Mouse (Mus musculus): ENCODE measurements around the gene Il31ra.

The Il31ra gene

DNA sequence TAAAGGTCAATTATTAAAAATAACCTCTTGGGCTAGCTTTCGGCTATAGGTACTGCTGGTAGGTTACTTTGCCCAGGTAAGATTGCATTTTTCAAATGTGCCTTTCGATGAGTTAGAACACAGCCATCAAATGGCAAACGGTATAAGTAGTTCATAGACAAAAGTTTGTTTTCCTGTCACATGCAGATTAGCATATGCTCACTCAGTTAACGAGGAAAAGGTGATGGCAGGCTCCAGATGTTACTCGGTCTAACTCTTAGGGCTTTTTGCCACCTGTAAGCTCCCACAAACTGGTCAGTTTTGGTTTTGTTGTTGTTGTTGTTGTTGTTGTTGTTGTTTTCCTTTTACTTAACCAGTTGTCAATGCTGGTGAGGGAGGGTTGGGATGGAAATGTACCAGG lies 85.7 kb downstream of the Il31ra start:
- no peak for DNase-seq (ENCODE audit: low spot score)

- DNase-seq (ENCODE audit: low spot score), result no peak
Measured at GRCm38 (mm10) chr13:112507691-112508090, 86.5 kb downstream of the Il31ra start.

DNA sequence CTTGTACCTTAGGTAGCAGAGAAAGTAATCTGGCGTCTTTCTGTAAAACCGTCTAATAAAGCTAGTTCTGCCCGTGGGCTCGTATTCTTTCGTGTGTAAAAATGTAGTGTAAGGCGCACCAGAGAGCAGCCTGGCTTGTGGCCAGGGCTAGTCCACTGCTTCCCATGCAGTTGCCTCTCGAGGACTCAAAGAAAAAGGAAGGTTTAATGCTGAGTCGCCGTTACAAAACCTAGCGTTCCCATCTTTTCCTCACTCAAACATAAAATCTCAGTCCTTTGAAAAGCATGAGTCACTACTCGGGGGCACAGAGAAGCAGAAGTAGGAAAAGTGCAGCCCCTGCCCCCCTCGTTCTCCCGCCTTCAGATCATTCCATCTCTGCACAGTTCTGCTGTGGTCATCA lies 87.4 kb downstream of the Il31ra start:
- no peak for DNase-seq (ENCODE audit: low spot score)

GRCm38 (mm10) chr13:112505436-112505835 lies 88.7 kb downstream of the Il31ra start:
- no peak for DNase-seq (ENCODE audit: low spot score)

GRCm38 (mm10) chr13:112503846-112504245 lies 90.3 kb downstream of the Il31ra start:
- no peak for DNase-seq (ENCODE audit: low spot score)

- no peak for DNase-seq (ENCODE audit: low spot score)
Measured at GRCm38 (mm10) chr13:112500466-112500865, 93.7 kb downstream of the Il31ra start.

DNA sequence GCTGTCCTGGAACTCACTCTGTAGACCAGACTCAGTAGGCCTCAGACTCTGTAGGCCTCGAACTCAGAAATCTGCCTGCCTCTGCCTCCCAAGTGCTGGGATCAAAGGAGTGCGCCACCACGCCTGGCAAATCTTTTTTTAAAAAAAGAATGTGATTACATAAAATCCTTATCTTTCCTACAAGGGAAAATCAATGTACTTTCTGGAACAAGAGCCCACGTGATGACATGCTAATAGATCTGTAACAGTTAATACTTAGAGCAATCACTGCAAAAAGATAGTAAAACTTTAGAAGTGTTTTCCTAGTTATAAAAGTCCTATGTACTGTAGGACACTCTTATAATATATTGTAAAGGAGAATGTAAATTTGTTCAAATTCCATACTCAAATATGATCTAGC lies 94.1 kb downstream of the Il31ra start:
- no peak for DNase-seq (ENCODE audit: low spot score)

GRCm38 (mm10) chr13:112494590-112494989 lies 99.6 kb downstream of the Il31ra start:
- no peak for DNase-seq (ENCODE audit: low spot score)

DNA sequence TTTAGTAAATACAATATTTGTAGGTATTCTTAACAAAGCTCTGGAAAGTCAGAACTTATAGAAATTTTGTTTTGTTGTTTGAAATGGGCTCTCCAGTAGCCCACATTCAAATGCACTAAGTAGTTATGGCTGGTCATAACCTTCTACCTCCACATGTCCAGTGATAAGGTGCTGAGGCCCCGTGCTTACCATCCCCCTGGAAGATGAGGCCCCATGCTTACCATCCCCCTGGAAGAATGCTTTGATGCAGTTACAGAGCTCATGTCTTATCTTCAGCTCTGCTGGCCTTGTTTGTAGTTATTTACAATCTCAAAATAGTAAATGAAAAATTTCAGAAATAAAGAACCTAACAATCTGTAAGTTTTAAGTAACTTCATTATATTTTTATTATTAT lies 101.9 kb downstream of the Il31ra start:
- no peak for DNase-seq (ENCODE audit: low spot score)

DNA sequence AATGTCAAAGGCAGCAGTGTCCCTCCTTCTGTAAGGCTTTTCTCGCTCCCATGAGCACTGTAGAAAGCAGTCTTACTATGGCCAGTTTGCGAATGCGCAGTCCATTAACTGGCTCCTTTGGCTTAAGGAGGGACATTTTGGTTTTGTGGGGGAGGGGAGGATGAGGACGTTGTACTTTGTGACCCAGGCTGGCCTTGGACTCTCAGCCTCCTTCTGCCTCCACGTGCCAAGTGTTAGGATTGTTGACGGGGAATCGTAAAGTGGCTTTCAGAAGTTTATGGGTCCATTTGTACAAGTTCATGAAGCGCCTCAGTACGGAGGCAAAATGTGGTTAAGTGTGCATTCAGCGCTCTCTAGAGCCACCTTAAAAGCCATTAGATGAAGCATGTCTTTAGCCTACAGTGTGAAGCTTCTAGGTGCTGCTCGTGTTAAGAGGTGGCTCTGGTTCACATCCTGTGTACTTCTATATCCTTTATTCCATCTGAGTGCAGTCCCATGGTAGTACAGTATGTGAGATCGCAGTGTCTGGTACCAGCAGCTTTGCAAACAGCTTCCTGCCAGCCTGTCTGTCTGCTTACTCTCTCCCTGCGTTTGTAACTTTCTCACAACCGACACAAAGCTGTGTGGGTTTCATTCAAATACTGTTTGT lies 102.4 kb downstream of the Il31ra start:
- DNase-seq (ENCODE audit: low spot score), result no peak

DNA sequence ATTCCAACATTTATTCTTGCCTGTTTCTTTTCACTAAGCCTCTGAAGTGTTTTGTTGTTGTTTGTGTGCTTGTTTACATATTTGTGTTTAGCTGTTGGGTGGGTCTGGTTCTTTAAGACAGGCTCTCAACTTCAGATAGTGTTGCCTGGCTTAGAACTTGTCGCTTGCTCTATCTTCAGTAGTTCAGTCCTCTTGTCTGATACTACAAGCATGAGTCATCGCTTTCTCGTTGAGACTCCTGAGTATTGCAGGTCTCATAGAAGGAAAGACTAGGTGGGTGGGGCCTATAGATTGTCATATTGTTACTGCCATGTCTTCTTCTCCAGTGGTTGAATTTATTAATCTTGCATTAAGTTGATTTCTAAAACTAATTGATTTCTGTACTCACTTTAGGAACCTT lies 104.1 kb downstream of the Il31ra start:
- DNase-seq (ENCODE audit: low spot score), result no peak

GRCm38 (mm10) chr13:112486676-112487075 lies 107.5 kb downstream of the Il31ra start:
- DNase-seq (ENCODE audit: low spot score), result no peak

DNA sequence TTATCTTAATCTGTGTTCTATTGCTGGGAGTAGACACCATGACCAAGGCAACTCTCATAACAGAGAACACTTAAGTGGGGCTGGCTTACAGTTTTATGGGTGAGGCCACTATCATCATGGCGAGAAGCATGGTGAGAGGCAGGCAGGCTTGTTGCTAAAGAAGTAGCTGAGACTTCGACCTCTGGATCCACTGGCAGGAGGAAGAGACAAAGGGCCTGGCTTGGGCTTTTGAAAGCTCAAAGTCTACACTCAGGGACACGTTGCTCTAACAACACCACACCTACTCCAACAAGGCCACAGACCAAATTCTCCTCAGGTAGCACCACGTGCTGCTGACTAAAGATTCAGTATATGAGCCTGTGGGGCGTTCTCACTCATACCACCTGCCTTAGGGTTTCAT lies 107.9 kb downstream of the Il31ra start:
- DNase-seq (ENCODE audit: low spot score), result no peak

DNA sequence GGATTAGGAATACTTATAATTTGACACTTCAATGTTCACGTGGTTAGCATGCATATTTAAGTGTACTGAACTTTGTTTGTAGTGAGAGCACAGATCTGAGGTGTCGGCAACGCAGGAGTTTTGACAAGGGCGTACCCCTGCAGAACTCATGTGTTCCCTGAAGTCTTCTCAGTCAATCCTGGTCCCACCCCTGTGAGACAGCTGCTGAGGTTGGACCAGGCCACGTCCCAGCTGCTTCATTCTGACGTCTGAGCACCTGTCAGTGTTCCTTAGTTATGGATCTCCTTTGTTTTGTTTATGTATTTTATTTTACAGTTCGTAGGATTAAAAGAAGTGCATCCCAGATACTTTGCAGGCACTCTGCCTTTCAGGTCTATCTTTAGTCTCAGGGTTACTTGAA lies 111.1 kb downstream of the Il31ra start:
- DNase-seq (ENCODE audit: low spot score), result no peak

DNA sequence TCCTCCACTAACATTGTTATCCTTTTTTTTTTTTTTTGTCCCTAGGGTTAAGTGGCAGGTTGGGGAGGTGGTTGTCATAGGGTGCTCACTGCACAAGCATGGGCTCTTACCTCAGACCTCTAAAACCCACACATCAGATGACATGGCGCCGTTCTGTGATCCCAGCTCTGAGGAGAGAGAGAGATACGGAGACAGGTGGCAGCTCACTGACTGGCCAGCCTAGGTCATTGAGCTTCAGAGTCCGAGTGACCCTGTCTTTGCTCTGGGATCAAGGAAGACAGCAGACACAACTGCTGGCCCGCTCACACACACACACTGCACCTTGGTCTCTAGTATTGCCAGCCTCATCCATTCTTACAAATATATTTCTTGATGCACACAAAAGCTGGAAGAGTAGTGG lies 111.6 kb downstream of the Il31ra start:
- DNase-seq (ENCODE audit: low spot score), result no peak

DNA sequence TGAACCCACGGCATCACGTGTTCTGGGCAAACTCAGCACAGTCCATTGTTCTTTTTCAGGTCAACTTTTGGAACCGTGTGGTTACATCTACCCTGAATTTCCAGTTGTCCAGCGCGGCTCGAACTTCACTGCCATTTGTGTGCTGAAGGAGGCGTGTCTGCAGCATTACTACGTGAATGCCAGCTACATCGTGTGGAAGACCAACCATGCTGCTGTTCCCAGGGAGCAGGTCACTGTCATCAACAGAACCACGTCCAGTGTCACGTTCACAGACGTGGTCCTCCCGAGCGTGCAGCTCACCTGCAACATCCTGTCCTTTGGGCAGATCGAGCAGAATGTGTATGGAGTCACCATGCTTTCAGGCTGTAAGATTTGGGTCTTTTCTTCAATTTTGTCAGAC lies 114.2 kb downstream of the Il31ra start:
- DNase-seq (ENCODE audit: low spot score), result no peak

DNA sequence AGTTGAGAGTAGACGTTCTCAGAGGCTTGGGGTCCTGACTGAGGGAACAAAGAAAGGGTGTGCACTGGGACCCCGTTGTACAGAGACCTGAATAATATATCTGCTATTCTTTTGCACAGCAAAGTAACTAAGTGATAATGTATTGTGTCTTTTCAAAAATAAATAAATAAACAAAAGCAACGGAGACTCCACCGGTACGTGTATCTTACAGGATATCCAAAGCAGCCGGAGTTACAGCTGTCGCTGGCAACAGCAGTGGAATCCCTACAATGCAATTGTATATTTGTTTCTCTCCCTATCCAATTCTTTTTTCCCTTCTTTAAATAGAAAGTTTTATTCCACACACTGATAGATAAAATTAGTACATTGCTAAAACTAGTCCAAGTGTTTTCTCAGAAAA lies 115.1 kb downstream of the Il31ra start:
- no peak for DNase-seq (ENCODE audit: low spot score)

GRCm38 (mm10) chr13:112473757-112474755 lies 120.1 kb downstream of the Il31ra start:
- no peak for DNase-seq (ENCODE audit: low spot score)

GRCm38 (mm10) chr13:112472401-112473023 lies 121.6 kb downstream of the Il31ra start:
- DNase-seq (ENCODE audit: low spot score), result no peak

DNA sequence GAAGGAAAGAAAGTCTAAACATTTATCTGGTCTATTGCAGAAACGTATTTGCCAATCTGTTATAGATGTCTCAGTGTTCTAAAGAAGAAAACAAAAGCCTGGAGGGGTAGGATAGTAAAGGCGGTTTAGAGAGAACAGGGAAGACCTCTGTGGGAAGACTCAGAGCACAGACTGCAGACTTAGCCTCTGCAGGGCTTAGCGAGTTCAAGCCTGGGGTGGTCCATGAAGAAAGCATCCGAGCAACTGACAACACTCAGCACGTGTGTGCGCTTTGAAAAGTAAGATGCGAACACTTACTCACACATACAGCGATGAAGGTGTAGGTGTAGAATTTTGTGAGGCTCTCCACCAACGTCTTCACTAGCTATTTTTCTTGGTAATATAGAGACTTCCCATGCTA lies 123.0 kb downstream of the Il31ra start:
- DNase-seq (ENCODE audit: low spot score), result no peak

All from ovary, postnatal 36 days (tissue).